Mouse (Mus musculus) testis, postnatal 10 days (tissue): Measurements from ENCODE around the gene Terb1.

Experiments used
- DNase-seq: peaks from one replicate; pipeline ENCODE4 v3.0.0; 2021; ENCODE audit warnings: low spot score

The Terb1 gene

DNA sequence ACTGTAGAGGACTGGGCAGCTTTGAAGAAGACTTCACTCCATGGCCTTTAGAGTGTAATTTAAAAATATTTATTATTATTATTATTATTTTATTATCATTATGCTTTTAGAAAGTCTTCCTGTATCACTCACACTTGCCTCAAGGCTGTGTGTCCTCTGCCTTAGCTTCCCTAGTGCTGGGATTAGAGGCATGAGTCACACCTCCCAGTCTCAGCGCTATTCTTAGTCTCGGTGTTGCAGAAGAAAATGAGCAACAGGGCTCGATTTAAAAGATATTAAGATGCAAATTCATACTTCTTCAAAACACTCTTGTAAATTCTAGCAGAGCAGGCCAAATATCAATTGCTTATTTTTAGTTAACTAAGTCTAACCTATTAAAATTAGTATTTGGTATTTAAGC lies 60.9 kb downstream of the Terb1 start:
- no peak for DNase-seq

GRCm38 (mm10) chr8:104446016-104446415 lies 63.7 kb downstream of the Terb1 start:
- DNase-seq: no peak

DNA sequence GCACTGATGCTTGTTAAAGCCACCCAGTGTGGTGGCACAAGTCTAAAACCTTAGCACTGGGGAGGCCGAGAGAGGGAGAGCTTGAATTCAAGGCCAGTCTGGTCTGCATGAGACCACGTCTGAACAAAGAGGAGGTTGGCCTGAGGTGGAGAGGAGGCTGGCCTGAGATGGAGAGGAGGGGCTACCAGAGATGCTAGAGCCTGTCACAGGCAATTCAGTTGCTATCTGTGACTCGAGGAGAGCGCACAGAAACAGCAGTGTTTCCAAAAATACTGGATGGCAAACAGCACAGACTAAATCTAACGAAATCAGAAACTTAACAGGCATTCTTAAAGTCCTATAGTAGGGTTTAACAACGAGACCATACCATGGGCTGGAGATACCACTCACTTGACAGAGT lies 64.5 kb downstream of the Terb1 start:
- no peak for DNase-seq

DNA sequence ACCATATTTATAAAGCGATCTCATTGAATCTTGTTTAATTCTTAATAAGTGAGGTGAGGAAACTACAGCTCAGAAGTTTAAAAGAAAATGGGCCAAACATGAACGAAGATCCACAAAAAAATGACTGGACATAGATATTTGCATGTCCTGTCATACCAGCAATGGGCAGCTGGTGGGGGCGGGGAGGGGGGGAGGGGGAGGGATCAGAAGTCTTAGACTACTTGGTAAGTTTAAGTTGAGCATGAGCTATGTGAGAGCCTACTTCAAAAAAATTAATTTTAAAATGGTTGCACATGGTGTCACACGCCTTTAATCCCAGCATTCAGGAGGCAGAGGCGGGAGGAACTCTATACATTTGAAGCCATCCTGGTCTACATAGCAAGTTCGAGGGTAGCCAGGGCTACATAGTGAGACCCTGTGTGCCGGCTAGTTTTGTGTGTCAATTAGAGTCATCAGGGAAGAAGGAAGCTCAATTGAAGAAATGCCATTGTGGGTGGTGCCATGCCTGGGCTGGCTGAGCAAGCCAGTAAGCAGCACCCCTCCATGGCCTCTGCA lies 66.5 kb downstream of the Terb1 start:
- no peak for DNase-seq

- peak; percentile 97 for DNase-seq
Observed at GRCm38 (mm10) chr8:104442299-104443124, 67.2 kb downstream of the Terb1 start, which contains the start of gene Dync1li2. TSS of gene Dync1li2 (minus strand) at chr8:104443047.

GRCm38 (mm10) chr8:104441613-104442012 lies 68.1 kb downstream of the Terb1 start:
- no peak for DNase-seq

DNA sequence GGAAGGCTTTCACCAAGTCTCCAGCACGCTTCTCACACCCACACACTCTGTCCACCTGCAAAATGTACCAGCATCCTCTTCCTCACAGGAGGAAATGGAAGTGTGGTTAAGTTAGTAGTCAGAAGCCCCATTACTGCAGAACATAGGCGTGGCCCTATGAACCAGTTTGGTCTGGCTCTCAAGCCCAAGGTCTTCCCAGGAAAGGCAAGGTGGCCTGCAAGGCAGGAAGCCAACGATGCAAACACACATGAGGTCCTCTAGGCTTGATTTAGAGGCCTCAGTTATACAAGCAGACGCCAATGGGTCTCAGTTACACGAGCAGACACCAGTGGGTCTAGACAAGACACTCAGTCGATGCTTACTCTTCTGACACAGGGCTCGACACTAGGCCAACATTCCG lies 70.2 kb downstream of the Terb1 start:
- no peak for DNase-seq

DNA sequence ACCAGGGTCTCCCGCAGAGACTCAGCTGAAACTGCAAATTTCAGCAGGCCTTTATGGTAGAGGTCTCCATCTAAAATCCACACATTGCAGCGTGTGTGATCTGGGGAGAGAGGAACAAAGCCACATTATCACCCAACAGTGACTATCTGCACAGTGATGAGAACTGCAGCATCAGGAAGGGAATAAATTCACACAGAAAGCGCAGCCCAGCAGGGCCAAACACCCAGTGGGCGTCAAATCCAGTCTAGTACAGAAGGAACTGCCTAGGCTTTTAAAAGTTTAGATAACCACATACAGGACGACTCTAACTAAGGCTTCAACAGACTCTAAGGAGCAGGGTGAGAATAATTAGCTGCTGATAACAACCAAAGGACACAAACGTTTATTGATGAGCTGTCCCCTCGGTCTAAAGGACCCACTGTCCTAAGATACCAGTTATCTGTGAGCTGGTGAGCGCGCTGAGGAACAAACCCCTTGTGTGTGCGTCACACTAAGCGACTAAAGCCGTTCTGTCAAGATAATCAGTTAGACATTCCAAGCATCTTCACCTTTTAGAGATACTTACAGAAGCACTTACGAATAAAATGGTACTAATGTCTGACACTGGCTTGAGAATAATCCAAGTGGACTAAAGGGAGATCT lies 72.1 kb downstream of the Terb1 start:
- no peak for DNase-seq

GRCm38 (mm10) chr8:104436591-104436990 lies 73.1 kb downstream of the Terb1 start:
- no peak for DNase-seq

GRCm38 (mm10) chr8:104436038-104436437 lies 73.7 kb downstream of the Terb1 start:
- DNase-seq: peak; percentile 97

DNA sequence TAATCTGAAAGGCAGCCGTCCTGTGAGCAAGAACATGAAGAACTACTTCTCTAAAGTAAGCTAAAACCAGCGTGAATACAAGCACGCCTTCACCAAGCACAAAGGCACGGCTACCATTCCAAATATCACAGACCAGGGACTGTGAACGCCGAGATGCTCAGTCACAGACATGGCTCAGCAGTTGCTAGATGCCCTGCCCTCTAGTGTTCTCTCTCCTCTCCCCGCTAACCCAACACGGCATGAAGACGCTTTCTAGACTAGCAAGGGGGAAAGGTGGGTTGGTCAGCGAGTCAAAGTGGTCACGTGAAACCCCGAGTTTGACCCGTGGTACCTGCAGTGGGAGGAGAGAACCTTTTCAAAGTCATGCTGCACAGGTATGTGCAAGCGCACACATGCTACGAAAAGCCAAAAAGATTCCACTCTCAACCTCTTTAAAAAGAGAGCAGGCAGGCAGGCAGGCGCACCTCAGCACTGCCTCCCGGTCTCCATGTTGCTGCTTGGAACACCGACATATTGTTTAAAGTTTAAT lies 74.8 kb downstream of the Terb1 start:
- DNase-seq: no peak

- no peak for DNase-seq
Observed at GRCm38 (mm10) chr8:104434275-104434674, 75.4 kb downstream of the Terb1 start.

GRCm38 (mm10) chr8:104433191-104433842 lies 76.4 kb downstream of the Terb1 start:
- DNase-seq: peak; percentile 29

- peak; percentile 6 for DNase-seq
Observed at GRCm38 (mm10) chr8:104432656-104433055, 77.1 kb downstream of the Terb1 start.

DNA sequence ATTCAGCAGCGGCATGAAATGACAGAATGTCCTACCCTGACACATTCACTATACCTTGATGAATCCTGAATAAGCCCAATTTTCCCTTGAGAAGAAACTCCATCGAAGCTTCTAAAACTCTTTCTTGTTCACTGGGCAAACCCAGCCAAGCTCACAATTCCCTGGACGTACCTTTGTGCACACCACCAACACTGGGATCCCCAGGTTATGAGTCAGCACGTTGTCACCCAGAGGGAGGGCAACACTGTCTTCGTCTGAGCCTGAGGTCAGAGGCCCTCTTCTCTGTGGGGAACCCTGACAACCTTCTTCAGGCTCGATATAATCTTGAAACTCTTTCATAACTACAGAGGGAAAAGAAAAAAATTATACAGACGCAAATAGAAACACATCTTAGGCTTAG lies 79.5 kb downstream of the Terb1 start:
- DNase-seq: no peak

- DNase-seq: no peak
Observed at GRCm38 (mm10) chr8:104427703-104428102, 82.0 kb downstream of the Terb1 start.

DNA sequence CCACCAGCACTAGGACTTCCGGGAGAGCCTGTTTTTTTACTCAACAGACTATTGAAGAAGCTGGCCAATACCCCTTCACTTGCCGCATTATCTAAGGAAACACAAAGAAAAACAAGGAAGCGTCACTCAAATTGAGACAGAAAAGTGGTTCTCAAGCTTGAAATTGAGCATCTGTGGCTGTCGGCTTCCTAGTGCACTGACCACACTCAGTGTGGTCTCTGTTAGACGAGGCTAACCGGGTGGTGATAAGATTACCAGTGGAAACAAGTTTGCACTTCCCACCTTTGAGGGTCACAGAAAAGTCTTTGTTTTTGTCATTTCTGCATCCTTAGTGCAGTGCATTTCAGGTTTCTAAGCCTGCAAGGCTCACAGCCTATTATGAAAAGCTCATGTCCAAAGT lies 87.4 kb downstream of the Terb1 start:
- DNase-seq: no peak

GRCm38 (mm10) chr8:104416022-104416421 lies 93.7 kb downstream of the Terb1 start:
- DNase-seq: no peak

DNA sequence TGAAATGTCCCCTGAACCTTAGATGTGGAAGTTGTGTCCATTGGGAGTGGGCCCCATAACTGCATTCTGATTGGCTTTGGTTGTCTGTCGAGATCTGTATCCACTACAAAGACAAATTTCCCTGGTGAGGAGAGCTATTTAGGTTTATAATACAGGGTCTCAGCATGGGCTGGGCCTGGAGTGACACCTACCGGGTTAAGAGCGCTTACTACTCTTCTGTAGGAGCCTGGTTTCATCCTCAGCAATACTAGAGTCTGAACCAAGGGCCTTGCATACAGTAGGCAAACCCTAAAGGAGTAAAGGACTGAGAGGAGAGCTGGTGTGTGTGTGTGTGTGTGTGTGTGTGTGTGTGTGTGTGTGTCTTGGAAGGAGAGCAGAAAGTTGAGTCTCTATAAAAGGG lies 95.5 kb downstream of the Terb1 start:
- no peak for DNase-seq

DNA sequence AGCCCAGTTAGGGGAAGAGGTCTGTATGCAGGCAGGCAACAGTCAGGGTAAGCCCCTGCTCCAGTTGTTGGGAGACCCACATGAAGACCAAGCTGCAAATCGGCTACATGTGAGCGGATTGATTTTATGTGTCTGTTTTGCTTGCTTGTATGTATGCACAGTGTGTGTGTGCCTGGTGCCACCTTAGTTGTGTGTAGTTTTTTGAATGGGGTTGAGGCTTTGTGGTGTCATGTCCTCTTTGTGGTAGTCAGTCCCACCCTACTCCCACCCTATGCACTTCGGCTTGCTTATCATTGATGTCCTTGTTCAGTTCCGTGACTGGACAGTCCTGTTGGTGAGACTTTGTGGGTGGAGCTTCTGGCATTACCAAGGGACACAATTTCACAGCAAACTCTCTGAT lies 95.9 kb downstream of the Terb1 start:
- DNase-seq: no peak

DNA sequence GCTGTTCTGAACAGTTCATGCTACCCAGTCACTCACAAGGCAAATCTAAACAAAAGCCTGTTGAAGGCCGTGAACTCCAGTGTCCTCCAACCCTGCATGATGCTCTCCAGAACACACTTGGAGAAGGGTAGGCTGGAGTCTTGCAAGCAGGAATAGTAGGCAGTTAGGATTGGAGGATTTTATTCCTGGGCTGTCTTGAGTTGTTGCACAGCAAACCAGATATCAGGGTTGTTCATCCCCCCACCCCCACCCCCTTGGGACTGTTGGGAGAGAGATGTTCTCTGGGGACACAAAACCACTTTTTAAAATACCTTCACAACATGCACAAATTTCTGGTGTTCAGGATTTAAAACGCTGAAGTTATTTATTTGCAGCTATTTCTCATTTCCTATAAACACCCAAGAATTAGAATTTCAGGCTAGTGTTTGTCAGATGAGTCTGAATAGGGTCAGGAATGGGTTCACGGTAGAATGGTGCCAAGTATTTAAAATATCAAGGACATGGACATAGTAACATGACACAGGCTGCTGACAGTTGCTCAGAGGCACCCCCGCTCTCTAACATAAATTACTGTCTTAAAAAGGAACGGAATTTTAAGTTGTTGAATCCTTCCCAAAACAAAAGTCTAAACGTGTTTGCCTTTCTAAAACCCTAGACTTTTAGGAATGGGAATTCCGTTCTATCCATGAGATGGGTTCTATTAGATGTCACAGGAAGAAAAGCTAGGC lies 96.7 kb downstream of the Terb1 start:
- no peak for DNase-seq

GRCm38 (mm10) chr8:104411972-104412371 lies 97.7 kb downstream of the Terb1 start:
- no peak for DNase-seq
